Mouse (Mus musculus): ENCODE measurements at regions not wholly inside any gene's neighbourhood (a gene's known extent, or its start where the extent isn't known, plus 50 kb on each side); places are given as distances from the start of the nearest gene placed in this dataset.

DNA sequence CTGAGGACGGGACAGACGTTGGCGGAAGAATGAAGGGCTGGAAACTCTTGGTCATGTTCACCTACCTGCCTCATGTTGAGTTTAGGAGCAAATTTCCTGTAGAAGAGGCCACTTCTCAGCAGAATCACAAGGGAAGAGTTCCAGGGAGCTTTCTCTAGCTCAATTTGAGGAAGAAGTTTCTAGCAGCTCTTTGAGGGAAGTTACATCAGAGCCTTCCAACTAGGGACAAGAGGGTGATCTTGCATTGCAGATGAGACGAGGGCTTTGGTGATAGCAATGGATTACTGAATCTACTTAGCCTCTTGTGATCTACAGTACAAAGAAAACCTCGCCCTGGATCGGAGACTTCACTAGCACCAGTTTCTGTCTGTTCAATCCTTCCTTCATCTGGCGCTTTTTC lies 65.3 kb upstream of the Hmga2 start:
- Histone ChIP-seq H3K36me3 (ENCODE audit: control insufficient read depth, insufficient read depth, low read length, poor library complexity, severe bottlenecking) (no peaks in the 10 kb centered on the region), H3K9me3 (ENCODE audit: control insufficient read depth, insufficient read depth, low read depth, low read length) (no peaks in the 10 kb centered on the region), H3K9ac (ENCODE audit: insufficient read depth, low read depth, low read length, poor library complexity, severe bottlenecking) (no peak overlapping the region), H3K4me3 (ENCODE audit: insufficient read depth in 1 of 2, low read depth in 1 of 2, low read length in 2 of 2, poor library complexity in 1 of 2, severe bottlenecking in 1 of 2) (no peak overlapping the region), H3K4me1 (ENCODE audit: control insufficient read depth in 2 of 2, insufficient read depth in 2 of 2, low read length in 2 of 2, poor library complexity in 1 of 2) (no peaks in the 10 kb centered on the region), H3K27ac (ENCODE audit: insufficient read depth, low read depth, low read length, poor library complexity, severe bottlenecking) (no peak overlapping the region)
- no peak for DNase-seq (ENCODE audit: low read depth, low spot score)
- TF ChIP-seq HCFC1 (IDR thresholded peaks at IDR 0.05; ENCODE audit: borderline replicate concordance, insufficient read depth, low read length) (no peak), CHD2 (IDR thresholded peaks at IDR 0.05; ENCODE audit: low read depth, low read length) (no peak)
- in situ Hi-C loops (cut with MboI; ENCODE audit: low sequenced_read_pairs in 2 of 2, unreplicated experiment in 2 of 2) = no loop called here

DNA sequence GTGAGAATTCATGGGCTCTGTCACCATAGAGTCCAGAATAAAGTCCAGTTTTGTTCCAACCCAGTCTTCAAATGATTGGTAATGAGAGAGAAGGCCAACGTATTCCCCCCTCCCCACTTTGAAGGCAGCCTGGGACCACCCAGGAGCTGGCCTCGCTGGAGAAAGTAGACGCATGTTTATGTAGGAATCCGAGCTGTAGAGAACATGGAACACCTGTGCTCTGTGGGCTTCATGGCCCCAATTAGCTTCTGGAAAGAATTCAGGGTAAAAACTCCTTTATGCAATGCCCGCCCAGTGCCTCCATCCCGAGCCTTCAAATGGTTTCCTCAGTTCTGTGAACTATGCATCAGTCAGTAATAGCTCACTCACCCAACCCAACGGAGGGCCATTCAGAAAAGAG lies 62.3 kb upstream of the Hmga2 start:
- H3K9ac ChIP-seq (ENCODE audit: insufficient read depth, low read depth, low read length, poor library complexity, severe bottlenecking) = no peak overlapping the region
- in situ Hi-C loops (cut with MboI; ENCODE audit: low sequenced_read_pairs in 2 of 2, unreplicated experiment in 2 of 2) = no loop called here
- H3K4me1 ChIP-seq (ENCODE audit: control insufficient read depth in 2 of 2, insufficient read depth in 2 of 2, low read length in 2 of 2, poor library complexity in 1 of 2) = no peaks in the 10 kb centered on the region
- no peak for DNase-seq (ENCODE audit: low read depth, low spot score)
- H3K36me3 ChIP-seq (ENCODE audit: control insufficient read depth, insufficient read depth, low read length, poor library complexity, severe bottlenecking) = no peaks in the 10 kb centered on the region
- H3K9me3 ChIP-seq (ENCODE audit: control insufficient read depth, insufficient read depth, low read depth, low read length) = no peaks in the 10 kb centered on the region
- TF ChIP-seq ZC3H11A (IDR thresholded peaks at IDR 0.05; ENCODE audit: borderline replicate concordance, low read depth, low read length) (no peak), ZNF384 (IDR thresholded peaks at IDR 0.05; ENCODE audit: low read depth, low read length) (no peak), HCFC1 (IDR thresholded peaks at IDR 0.05; ENCODE audit: borderline replicate concordance, insufficient read depth, low read length) (no peak), CHD2 (IDR thresholded peaks at IDR 0.05; ENCODE audit: low read depth, low read length) (no peak)
- no peak overlapping the region for H3K4me3 ChIP-seq (ENCODE audit: insufficient read depth in 1 of 2, low read depth in 1 of 2, low read length in 2 of 2, poor library complexity in 1 of 2, severe bottlenecking in 1 of 2)
- no peak overlapping the region for H3K27ac ChIP-seq (ENCODE audit: insufficient read depth, low read depth, low read length, poor library complexity, severe bottlenecking)

DNA sequence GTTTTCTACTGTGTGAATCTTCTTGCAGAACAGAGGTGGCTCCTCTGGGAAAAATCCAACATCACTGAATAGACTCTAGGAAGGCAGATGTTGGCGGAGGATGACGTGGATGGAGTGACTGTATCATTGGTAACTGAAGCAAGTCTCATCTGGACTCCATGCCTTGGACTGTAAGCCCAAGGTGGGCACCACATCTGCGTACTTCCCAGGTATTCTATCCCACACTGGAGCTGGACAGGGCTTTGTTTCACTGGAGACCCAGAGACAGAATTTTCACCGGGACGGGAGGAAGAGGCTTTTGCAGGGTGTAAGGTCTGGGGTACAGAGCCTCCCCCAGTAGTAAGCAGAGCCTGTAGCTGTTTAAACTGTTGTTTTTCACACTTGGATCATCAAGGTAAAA lies 52.1 kb upstream of the Hmga2 start:
- TF ChIP-seq MAFK (IDR thresholded peaks at IDR 0.05; ENCODE audit: insufficient read depth, low read depth, low read length) (no peak), ZNF384 (IDR thresholded peaks at IDR 0.05; ENCODE audit: low read depth, low read length) (no peak), ZC3H11A (IDR thresholded peaks at IDR 0.05; ENCODE audit: borderline replicate concordance, low read depth, low read length) (no peak)
- peaks cover 0 to under 1% of the 10 kb centered on the region in 2 experiments; a peak in 1 of 4 replicates for H3K4me1 ChIP-seq (ENCODE audit: control insufficient read depth in 2 of 2, insufficient read depth in 2 of 2, low read length in 2 of 2, poor library complexity in 1 of 2)
- DNase-seq (ENCODE audit: low read depth, low spot score) = no peak
- H3K27ac ChIP-seq (ENCODE audit: insufficient read depth, low read depth, low read length, poor library complexity, severe bottlenecking) = no peak overlapping the region
- H3K9me3 ChIP-seq (ENCODE audit: control insufficient read depth, insufficient read depth, low read depth, low read length) = no peaks in the 10 kb centered on the region
- in situ Hi-C loops (cut with MboI; ENCODE audit: low sequenced_read_pairs in 2 of 2, unreplicated experiment in 2 of 2) = no loop called here
- H3K36me3 ChIP-seq (ENCODE audit: control insufficient read depth, insufficient read depth, low read length, poor library complexity, severe bottlenecking) = no peaks in the 10 kb centered on the region
- H3K4me3 ChIP-seq (ENCODE audit: insufficient read depth in 1 of 2, low read depth in 1 of 2, low read length in 2 of 2, poor library complexity in 1 of 2, severe bottlenecking in 1 of 2) = no peak overlapping the region
- no peak overlapping the region for H3K9ac ChIP-seq (ENCODE audit: insufficient read depth, low read depth, low read length, poor library complexity, severe bottlenecking)

DNA sequence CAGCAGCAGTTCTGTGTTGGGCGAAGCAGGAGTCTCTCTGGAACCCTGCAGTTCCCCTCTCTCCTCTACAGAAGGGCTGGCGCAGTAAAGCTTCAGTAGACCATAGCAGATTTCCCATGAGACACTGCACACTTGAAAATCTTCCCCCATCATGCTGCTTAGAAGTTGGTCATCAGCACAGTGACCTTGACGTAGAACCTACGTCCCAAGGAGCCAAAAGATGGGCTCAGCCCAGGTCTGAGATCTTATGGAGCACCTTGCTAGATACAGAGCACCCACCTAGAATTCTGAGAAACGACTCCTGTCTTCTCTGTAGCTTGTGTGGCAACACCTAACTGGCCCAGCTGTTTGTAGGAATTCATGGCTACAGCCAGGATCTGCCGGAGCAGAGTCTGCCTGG lies 51.7 kb upstream of the Hmga2 start:
- in situ Hi-C loops (cut with MboI; ENCODE audit: low sequenced_read_pairs in 2 of 2, unreplicated experiment in 2 of 2) = no loop called here
- Histone ChIP-seq H3K36me3 (ENCODE audit: control insufficient read depth, insufficient read depth, low read length, poor library complexity, severe bottlenecking) (no peaks in the 10 kb centered on the region), H3K27ac (ENCODE audit: insufficient read depth, low read depth, low read length, poor library complexity, severe bottlenecking) (no peak overlapping the region), H3K9me3 (ENCODE audit: control insufficient read depth, insufficient read depth, low read depth, low read length) (no peaks in the 10 kb centered on the region), H3K4me1 (ENCODE audit: control insufficient read depth in 2 of 2, insufficient read depth in 2 of 2, low read length in 2 of 2, poor library complexity in 1 of 2) (peaks cover 0 to 1% of the 10 kb centered on the region in 2 experiments; a peak in 1 of 4 replicates), H3K4me3 (ENCODE audit: insufficient read depth in 1 of 2, low read depth in 1 of 2, low read length in 2 of 2, poor library complexity in 1 of 2, severe bottlenecking in 1 of 2) (no peak overlapping the region), H3K9ac (ENCODE audit: insufficient read depth, low read depth, low read length, poor library complexity, severe bottlenecking) (no peak overlapping the region)
- no peak for TF ChIP-seq CHD2 (IDR thresholded peaks at IDR 0.05; ENCODE audit: low read depth, low read length)
- TF ChIP-seq MAFK (IDR thresholded peaks at IDR 0.05; ENCODE audit: insufficient read depth, low read depth, low read length) = no peak
- no peak for TF ChIP-seq ZC3H11A (IDR thresholded peaks at IDR 0.05; ENCODE audit: borderline replicate concordance, low read depth, low read length)
- no peak for TF ChIP-seq HCFC1 (IDR thresholded peaks at IDR 0.05; ENCODE audit: borderline replicate concordance, insufficient read depth, low read length)
- no peak for TF ChIP-seq ZNF384 (IDR thresholded peaks at IDR 0.05; ENCODE audit: low read depth, low read length)
- no peak for DNase-seq (ENCODE audit: low read depth, low spot score)

DNA sequence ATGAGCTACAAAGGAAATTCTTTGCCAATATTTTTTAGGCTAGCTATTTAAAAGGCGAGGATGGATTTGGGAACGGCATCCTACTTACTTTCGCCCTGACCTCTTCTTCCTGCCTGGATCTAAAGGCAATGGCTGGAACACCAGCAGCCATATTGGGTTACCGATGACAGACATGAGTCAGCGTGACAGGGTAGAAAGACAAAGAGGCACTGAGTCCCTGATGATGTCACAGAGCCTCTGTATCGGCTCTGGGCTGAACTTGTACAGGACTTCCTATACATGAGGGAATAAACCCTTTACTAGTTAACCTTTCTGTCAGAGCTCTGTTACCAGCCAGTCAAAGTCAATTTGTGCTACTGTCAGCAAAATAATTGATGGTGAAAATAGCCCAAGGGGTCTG lies 50.7 kb upstream of the Hmga2 start:
- no peak overlapping the region for H3K9ac ChIP-seq (ENCODE audit: insufficient read depth, low read depth, low read length, poor library complexity, severe bottlenecking)
- H3K4me1 ChIP-seq (ENCODE audit: control insufficient read depth in 2 of 2, insufficient read depth in 2 of 2, low read length in 2 of 2, poor library complexity in 1 of 2) = peaks cover 4 to 6% of the 10 kb centered on the region in 2 experiments; a peak in 3 of 4 replicates
- H3K36me3 ChIP-seq (ENCODE audit: control insufficient read depth, insufficient read depth, low read length, poor library complexity, severe bottlenecking) = no peaks in the 10 kb centered on the region
- no peak overlapping the region for H3K4me3 ChIP-seq (ENCODE audit: insufficient read depth in 1 of 2, low read depth in 1 of 2, low read length in 2 of 2, poor library complexity in 1 of 2, severe bottlenecking in 1 of 2)
- no peak overlapping the region for H3K27ac ChIP-seq (ENCODE audit: insufficient read depth, low read depth, low read length, poor library complexity, severe bottlenecking)
- TF ChIP-seq MAFK (IDR thresholded peaks at IDR 0.05; ENCODE audit: insufficient read depth, low read depth, low read length) (0 out of 2 replicates have a peak, but pooled peaks have one; percentile 36), CHD2 (IDR thresholded peaks at IDR 0.05; ENCODE audit: low read depth, low read length) (no peak), HCFC1 (IDR thresholded peaks at IDR 0.05; ENCODE audit: borderline replicate concordance, insufficient read depth, low read length) (no peak)
- DNase-seq (ENCODE audit: low read depth, low spot score) = no peak
- in situ Hi-C loops (cut with MboI; ENCODE audit: low sequenced_read_pairs in 2 of 2, unreplicated experiment in 2 of 2) = no loop called here
- no peaks in the 10 kb centered on the region for H3K9me3 ChIP-seq (ENCODE audit: control insufficient read depth, insufficient read depth, low read depth, low read length)

Measured in ES-E14 (cell line).